Mouse (Mus musculus) liver (tissue): ENCODE measurements at regions not wholly inside any gene's neighbourhood (a gene's known extent, or its start where the extent isn't known, plus 50 kb on each side); places are given as distances from the start of the nearest gene placed in this dataset.

Experiments
- DNase-seq: peaks from one replicate; pipeline ENCODE4 v3.0.0-alpha.2; 2020; ENCODE audit warnings: mixed read lengths

DNA sequence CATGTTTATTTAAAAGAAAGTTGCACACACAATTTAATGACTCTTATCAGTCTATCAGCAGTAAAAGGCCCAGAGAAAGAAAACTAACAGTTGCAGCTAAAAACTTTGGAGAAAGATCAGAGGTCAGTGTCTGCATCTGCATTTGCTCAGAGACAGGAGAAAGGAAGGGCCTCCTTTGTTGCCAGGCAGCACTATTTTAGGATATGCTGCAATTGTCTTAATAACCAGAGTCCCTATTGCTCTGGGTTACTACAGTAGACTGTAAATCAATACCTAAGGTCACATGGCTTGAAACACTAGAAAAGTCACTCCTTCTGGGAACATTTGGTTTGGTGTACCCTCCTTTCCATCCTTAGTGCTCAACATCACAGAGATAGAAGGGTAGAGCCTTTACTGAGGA, 175.7 kb downstream of the Hdgfl1 start:
- DNase-seq = no peak

DNA sequence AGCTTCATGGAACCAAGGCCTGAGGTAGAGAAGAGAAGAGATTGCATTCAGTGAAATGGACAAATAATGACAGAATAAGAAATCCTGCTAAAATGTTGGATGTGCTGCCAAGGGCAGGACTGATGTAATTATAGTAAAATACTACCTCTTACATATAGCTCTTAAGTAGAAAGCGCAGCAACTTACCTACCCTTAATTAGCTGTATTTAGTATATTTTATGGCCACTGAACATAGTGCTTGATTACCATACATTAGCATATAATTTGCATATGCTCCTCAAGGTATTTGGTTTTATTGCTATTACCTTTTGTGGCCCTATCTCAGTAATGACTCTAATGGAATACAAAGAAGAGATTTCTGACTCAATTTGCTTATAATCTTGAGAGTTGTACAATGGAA, 176.2 kb downstream of the Hdgfl1 start:
- no peak for DNase-seq

DNA sequence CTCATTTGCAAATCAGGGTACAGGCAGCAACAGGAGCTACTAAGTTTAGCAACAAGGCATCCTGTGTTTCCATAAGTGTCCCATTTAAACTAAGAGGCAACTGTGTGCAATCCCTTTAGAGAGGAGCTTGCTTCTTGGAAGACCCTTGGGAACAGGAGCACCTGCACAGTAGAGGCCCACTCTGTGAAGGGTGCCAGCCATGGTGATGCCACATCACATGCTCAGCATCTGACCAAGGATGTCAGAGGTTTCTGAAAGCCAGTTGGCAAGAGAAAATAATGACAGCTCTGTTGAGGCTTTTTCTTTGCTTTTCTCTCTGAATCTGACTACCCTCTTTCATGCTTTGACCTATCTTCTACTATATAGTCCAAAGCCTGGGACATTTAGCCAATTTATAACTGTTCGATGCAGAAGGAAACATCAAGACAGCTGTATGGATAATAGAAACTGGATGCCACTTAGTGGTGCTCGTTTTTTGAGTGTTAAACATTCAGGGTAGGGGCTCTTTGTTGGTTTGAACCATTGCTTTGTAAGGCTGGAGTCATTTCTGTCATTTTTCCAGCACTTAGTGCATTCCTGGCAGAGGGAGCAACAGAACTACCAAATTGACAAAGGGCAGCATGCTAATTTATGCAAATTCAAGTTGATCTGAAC, 193.9 kb downstream of the Hdgfl1 start:
- DNase-seq = no peak

DNA sequence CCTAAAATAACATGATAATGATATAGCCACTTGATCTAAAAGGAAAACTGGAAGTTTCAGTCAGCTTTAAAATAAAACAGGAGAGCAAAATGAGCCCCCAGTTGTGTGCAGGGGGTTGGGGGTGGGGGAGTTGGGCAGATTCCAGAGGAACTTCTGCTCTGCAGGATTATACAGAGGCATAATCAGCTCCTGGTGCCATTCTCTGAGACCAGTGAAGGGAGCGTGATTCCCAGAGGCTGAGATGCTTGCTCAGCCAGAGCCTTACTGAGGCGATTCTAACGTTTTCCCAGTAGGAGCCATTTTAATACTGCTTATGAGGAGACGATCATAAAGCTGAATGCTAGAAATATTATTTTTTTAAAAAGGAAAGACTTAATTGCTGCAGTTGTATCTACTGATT, 200.5 kb downstream of the Hdgfl1 start:
- DNase-seq = no peak

DNA sequence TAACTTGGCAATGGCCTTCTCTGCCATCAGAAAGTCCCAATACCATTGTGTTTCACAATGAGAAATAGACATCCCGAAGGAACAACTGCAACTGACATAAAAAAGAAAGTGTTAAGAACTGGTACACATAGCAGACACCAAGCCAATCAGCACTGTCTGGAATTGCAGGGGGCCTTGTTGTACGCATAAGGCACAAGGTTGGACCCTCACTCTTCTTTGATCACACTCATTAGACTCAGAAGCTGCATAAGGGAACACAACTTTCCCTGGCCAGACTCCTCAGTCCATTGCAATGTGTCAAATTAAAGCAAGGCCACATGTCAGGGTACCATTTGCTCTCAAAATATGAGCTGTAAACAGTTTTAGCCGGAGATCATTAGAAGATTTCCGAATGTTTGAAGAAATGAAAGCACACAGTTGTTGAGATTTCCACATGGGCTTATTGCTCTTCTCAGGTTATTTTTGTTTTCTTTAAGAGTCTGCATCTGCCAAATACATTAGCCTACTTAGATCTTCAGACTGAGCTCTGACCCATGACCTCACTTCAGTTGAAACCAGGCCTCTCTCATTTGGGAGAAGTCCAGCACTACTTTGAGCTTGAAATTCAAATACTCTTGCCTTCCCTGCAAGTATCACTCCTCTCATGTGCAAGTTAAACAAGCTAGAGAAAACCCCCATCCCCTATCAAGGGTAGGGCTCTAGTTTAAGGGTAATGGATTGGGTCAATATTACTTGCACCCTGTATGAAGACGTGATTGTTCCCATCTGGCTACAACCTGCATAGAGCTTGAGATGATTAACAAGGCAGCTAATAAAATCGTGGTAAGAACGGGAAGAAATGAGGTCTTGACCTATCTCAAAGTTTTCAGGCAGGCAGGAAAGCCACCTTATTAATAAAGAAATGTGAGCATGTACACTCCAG, 204.8 kb downstream of the Hdgfl1 start:
- no peak for DNase-seq

DNA sequence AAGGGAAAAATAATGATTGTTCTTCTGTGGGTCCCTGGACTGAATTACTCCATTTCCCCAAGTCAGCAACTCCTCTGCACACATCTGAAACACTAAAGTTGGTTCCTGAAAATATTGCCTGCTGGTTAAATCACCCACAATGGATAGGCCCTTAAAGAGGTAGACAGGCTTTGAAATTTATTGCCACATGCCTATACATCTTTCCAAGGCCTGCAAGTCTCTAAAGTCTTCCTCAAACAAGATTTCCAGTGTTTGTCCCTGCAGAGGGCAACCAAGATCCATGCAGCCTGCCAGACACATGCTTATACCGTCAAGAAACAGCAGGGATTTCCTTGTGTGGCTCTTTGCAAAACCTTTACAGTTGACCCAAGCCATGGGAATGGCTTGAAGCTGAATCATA, 211.6 kb downstream of the Hdgfl1 start:
- no peak for DNase-seq

DNA sequence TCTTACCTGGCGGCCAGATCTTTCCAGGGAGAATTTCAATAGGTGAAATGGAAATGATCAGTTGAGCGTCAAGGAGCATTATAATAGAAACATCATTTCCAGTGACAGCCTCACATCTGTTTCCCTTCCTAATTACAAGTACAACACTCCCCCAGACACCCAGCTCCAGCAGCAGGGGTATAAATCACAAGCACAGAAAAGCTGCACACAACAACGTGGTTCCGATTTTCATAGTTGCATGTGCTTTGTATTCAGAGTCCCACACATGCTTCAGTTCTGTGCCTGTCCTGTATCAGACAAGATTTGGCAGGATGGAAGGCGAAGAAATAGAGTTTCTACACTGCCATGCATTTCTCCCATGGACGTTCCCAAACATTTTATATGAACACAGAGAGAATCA, 215.7 kb downstream of the Hdgfl1 start:
- DNase-seq = no peak

DNA sequence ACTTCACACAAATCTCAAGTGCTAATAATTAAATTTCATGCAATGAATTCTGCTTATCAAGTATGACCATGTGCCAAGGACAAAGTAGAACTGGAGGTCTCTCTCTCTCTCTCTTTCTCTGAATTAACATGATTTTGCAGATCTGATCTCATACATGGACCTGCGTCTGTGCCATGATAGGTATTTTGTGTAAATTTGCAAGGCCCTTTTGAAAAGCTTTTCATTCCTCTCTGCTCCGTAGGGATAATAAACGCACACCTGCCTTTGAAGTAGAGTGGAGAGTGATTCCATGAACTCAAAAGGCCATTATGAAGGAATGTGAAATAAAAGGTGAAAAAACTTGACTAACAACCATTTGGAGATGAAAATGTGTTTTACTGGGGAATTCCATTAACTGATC, 217.8 kb downstream of the Hdgfl1 start:
- DNase-seq = no peak

DNA sequence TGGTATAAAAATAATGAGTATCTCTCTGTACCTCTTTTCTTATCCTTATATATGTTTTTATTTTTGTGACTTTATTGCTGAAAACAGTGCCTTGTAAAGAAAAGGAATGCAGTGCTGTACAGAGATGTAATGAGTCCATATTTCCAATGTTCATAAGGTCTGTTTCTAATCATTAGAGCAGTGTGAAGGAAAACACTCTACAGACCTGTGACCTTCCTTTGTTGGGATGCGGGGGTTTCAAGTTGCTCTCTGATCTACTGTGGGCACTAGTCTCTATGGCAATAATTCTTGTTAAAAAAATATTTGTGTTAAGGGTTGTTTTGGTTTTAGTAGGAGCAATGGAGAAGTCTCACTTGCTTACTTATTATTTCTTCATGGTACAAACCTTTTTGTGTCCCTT, 231.0 kb downstream of the Hdgfl1 start:
- DNase-seq = no peak

DNA sequence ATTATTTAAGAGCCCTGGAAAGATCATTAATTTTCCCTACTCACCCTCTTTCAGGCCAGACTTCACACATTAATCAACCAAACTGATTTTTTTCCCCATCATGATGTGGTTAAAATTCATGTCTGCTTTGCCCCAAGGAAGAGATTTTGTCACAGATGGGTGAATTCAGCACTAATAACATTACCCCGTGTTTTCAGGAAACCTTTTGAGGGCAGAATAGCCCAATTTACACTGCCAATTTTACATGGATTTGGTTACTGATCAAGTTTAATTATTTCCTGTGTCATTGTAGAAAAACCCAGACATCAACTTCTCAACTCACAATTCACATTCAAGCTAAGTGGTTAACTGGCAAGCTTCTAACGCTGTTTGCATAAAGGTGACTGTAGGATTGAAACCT, 233.4 kb downstream of the Hdgfl1 start:
- DNase-seq = no peak

DNA sequence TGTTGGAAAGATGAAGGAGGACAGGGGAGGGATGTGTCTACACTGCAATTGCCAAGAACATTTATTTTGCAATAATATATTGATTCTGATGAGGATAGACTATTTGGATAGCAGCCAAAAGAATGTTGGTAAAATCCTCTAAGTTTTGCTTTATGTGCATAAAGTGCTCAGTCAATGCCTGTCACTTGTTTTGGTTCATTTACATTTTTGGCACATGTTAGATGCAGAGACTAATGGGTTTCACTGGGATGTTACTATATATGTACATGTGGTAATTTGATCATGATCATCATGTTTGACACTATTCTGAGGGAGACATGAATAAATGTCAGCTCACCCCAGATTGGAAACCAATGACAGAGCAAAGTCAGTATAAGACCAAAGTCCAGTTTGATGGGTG, 237.2 kb downstream of the Hdgfl1 start:
- no peak for DNase-seq

DNA sequence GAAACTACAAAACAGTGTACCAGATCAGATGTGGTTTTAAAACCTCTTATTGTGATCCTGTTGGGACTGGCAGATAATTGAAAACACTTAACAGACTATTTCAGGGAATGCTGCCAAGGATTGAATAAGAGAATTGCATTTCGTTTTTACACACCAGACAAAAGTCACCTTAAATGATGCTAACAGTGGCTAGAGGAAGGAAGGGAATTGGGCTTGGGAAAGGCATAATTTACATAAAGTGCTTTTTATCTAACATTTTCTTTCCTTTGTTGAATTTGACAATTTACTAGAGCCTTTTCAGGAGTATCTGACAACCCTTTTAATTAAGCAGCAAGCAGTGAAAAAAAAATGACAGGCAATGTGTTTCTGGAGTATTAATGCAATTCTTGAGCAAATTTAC, 250.9 kb downstream of the Hdgfl1 start:
- no peak for DNase-seq

DNA sequence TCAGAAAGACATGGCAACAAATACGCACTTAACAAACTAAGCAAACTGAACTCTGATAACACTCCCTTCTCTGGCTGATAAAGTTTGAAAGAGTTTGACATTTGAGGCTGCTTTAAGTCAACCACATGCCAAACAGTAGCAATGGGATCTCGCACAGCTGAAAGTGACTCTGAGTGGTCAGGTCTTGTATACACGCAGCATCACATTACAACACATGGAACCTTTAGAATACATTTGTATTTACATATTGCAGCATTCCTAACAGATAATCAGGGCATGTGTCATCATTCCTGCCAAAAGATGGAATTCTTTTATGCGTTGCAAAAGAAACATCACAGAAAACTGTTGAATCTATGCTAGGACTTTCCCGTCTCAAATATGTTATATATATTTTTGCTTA, 251.5 kb downstream of the Hdgfl1 start:
- DNase-seq = no peak

DNA sequence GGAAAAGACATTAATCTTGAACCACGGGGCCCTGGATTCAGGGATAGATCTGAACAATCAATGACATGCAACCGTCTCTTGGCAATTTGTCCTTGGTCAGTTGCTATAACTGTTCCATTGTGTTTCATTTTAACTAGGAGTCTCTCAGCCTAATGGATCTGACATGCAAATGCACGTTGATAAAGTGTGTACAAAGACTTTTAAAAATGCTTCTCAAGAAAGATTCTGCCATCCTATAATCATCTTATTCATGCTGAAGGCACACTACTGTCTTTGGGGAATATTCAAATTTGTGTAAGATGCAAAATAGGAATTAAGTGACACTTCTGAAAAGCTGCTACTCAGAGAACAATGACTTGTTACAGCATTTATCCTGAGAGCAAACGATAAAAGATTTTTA, 252.3 kb downstream of the Hdgfl1 start:
- DNase-seq = no peak

DNA sequence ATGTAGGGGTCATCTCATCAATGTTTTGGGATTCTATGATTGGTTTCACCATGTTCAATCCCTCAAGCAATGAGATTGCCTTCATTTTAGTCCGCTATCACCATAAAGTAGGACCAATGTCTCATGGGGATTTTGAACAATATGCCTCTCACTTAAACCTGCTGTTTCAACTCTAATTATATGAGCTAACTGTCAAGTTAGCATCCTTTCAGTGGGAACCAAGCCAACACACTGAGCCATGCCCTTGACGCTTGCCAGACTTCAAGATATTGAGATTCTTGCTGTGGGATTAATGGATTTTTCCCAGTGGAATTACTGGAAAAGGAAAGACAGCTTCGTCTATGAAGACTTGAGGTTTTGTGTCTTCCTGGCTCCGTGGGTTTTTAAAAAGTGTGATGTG, 259.5 kb downstream of the Hdgfl1 start:
- DNase-seq = no peak

DNA sequence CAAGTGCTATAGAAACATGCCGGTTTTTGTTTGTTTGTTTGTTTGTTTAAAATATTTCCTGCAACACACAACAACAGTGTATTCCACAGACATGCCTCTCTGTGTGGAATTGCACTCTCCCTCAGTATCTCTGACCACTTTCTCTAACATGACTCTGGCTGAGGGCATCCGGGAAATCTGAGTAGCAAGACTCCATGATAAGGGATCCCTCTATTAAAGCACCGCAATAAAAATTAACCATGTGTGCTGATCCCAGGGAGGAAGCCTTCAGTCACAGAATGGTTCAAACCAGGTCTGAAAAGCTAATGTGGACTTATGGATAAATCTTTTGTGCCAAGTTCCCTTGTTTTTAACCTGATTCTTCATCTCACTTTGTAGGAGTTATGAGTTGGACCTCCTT, 260.1 kb downstream of the Hdgfl1 start:
- DNase-seq = no peak

DNA sequence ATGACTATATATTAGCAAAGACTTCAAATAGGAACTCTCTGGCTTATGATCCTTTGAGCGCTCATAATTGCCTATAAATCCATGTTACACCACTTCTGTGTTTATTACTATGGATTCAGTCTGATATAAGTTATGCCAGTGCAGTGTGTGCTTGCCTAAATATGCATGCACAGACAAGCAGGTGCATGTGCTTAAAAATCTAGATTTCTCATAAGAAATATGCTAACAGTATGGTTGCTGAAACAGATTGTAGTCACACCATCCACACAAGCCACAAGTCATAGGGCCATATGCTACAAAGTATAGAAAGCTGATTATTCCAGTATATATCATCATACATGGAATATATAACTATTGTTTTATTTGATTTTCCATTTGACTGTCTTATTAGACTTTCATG, 266.2 kb downstream of the Hdgfl1 start:
- no peak for DNase-seq

DNA sequence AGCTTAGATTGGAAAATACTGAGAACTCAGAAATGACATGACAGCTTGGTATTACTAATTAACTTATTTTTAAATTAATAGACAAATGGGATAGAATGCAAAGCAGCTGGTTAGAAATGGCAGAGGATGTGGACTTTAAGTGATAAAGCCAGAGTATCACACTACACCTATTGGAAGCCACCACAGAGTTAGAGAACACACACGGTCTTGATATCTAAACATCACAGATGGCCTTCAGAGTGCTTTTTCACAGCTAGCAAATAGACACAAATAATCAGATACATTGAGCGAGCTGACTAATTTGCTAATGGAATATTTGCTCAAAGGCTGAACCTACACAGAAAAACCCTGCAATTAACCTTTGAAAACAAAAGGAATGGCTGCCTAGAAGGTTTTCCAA, 272.9 kb downstream of the Hdgfl1 start:
- no peak for DNase-seq

DNA sequence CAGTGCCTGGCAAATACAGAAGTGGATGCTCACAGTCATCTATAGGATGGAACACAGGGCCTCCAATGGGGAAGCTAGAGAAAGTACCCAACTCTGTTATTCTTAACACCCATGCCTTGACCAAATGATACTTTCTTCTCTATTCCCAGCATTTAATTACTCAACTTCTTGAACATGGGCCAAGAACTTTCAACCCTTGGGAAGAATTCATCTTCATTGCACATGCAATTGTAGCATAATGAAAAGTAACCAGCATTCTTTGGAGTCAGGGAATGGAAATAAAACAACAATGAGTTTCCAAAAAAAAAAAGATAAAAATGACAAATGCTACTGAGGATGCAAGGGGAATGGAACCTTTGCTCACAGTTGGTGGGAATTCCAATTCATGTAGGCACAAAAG, 274.1 kb downstream of the Hdgfl1 start:
- DNase-seq = no peak

DNA sequence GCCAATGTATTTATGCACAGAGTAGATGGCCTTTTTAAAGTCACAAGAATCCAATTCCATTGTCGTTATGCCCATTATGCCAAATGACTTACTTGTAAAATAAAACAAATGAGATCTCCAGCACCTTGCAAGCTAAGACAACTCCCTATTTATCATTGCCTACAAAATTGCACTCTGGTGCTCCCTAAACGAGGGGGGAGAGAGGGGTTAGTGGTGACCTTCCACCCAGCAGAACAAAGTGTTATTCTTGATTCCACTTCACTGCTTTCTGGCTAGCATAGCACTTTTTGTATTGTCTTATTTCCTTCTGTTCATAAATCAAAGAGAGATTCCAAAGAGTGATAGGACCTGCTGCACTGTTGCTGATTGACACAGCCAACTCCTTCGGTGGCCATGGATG, 300.6 kb downstream of the Hdgfl1 start:
- DNase-seq = no peak

DNA sequence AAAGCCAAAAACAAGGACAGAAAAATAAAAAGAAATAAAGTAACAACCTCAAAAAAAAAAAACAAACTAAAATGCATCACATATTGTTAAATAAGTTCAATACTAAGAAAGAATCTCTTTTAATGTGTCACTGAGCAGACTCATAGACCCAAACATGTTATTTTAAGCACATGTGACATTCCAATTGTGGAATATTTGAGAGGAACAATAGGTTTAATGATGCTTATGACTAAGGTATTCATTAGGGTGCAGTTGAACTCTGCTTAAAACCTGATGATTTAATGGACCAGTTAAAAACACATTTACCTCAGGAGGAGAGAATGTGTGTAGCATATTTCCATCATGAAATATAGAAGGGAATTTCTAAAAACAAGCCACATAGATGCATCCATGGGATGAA, 302.4 kb downstream of the Hdgfl1 start:
- no peak for DNase-seq

DNA sequence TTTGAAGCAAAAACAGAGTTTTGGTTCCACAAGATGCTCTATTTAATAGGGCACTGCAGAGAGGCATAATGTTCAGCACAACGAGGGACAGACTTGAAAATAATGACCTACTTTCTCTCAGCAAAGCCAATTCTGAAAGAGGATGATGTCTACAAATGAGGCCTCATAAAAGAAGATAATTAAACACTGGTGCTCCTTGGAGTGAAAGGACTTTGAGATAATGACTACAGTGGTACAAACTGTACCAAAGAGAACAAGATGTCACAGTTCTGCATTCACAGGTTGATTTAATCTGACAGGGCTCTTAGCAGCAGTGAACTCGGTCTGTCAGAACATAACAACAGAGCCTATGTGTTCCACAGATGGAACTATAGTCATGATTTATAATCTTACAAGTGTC, 305.4 kb downstream of the Hdgfl1 start:
- DNase-seq = no peak

DNA sequence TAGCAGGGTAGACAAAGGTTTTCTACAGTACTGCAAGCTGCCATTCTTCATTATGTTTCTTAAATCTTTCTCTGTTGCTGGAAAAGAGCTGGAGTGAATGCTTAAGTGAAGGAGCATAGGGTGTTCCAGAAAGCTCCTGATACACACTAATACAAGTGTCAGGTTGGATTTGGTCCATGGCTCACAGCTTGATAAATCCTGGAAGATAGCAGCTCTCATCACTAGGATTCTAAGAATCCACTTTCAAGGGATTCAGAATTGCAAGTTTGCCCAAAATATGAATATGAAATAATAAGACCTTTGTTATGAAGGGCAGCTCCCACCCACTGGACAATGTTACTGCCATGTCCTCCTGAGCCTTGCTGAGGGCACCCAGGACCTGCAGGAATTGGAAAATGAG, 305.9 kb downstream of the Hdgfl1 start:
- DNase-seq = no peak

DNA sequence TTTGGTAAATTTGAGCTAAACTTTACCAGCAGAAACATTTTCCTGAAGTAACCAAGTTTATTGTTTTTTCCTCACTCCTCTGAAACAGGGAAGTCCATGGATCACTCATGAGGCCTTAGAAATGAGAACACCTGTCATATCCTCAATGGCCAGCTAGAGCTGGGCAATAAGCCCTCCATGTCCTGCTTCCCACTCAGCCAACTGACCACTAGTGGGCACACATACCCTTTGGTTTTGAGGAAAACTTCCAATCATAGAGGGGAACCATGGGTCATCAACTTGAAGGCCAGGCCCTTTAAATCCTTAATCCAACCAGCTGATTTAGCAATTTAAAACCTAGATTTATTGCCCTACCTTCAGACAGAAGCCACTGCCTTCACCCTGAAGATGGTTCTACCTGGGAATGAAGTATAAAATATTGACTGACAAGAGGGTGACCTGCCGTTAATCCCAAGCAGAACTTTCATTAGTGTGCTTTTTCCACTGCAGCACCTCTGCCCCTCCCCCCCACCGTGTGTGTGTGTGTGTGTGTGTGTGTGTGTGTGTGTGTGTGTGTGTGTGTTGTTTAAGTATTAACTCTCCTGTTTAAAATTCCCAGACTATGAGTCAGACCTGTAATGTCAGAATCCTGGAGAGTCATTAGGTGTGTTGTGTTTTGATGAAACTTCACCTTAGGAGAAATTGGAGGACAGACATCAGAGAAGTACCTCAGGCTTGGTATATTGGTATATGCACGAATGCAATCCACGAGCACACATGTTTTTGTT, 312.3 kb downstream of the Hdgfl1 start:
- DNase-seq = no peak
